Comparison of ENCODE assay signal across 25 mouse cellular contexts in the genomic region with DNA sequence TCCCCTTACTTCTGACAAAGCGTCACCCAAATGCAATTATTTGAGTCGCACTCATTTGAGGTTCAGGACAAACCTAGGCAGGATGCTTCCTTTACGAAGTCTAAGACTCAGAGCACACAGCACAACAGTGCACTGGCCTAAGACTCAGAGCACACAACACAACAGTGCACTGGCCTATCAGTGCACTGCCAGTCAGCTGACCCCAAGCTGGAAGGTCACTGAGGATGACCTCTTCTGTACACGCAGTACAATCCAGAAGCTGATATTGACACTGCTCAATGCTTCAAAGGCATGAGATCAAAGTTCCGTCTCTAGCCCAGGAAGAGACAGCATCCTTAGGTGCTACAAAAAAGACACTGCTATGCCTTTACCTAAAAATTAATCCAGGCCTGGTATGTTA.
DNase-seq lines count a peak whose midpoint lies in the region; ATAC-seq lines count a peak whose summit lies in the region.
"Had no signal": no experiment of that assay in that cellular context is flagged by ENCODE, and none has a peak within 500 bp of the region (broad histone marks: within the 10 kb centered on the region; RNA-seq: fewer than 3 reads in every experiment).

No protein-coding gene starts in this region.

- H3K9ac ChIP-seq in liver, embryonic 13.5 days = no peak overlapping the region
- no peak overlapping the region for H3K9ac ChIP-seq in liver, embryonic 16.5 days (ENCODE audit: low read depth, low read length)
- H3K9ac ChIP-seq: embryonic facial prominence, embryonic 13.5 days; forebrain, embryonic 12.5 days; forebrain, embryonic 15.5 days; heart, embryonic 12.5 days; heart, embryonic 15.5 days; hindbrain, embryonic 14.5 days had no signal

- peak; percentile 27 for DNase-seq in heart, adult 11 months
- DNase-seq in heart, postnatal 36 days = no peak
- no peak for DNase-seq in liver, embryonic 13.5 days
- DNase-seq in left cerebral cortex, adult 8-10 months (ENCODE audit: low spot score in 2 of 2) = no peak
- DNase-seq in thymus, adult 18-20 months = no peak
- DNase-seq: adrenal gland, postnatal 10 days; cerebellum, adult 11 months; cerebellum, adult 2 months; cerebellum, adult 9-11 months; cerebellum, postnatal 25 days; gastrocnemius, adult 2 months; gastrocnemius, postnatal 14 days; heart, adult 18-20 months; heart, postnatal 10 days; heart, postnatal 4 days had no signal

- WGBS in liver, embryonic 13.5 days (ENCODE audit: insufficient replicate concordance) = 69% methylated on average over 5 of the region's 5 CpGs
- 72% methylated on average over 5 of the region's 5 CpGs for WGBS in liver, embryonic 16.5 days (ENCODE audit: insufficient replicate concordance)

- H3K4me2 ChIP-seq in liver, embryonic 13.5 days = no peak overlapping the region
- H3K4me2 ChIP-seq in liver, embryonic 16.5 days (ENCODE audit: low read depth, low read length) = no peak overlapping the region
- H3K4me2 ChIP-seq: embryonic facial prominence, embryonic 13.5 days; forebrain, embryonic 12.5 days; forebrain, embryonic 15.5 days; heart, embryonic 12.5 days; heart, embryonic 15.5 days; hindbrain, embryonic 14.5 days had no signal

- H3K27ac ChIP-seq in liver, embryonic 13.5 days = no peak overlapping the region
- no peak overlapping the region for H3K27ac ChIP-seq in liver, embryonic 16.5 days (ENCODE audit: low read length)
- H3K27ac ChIP-seq: embryonic facial prominence, embryonic 13.5 days; forebrain, embryonic 12.5 days; forebrain, embryonic 15.5 days; gastrocnemius, adult 2 months; heart, embryonic 15.5 days; hindbrain, embryonic 14.5 days; hindbrain, postnatal 0 days had no signal

- no peaks in the 10 kb centered on the region for H3K27me3 ChIP-seq in liver, embryonic 13.5 days
- H3K27me3 ChIP-seq in liver, embryonic 16.5 days (ENCODE audit: control insufficient read depth, insufficient read depth, low read depth, low read length) = no peaks in the 10 kb centered on the region
- H3K27me3 ChIP-seq: embryonic facial prominence, embryonic 13.5 days; forebrain, embryonic 12.5 days; forebrain, embryonic 15.5 days; heart, embryonic 12.5 days; heart, embryonic 15.5 days had no signal

- ATAC-seq in liver, embryonic 13.5 days (ENCODE audit: low read depth) = peak; percentile 85
- ATAC-seq in liver, embryonic 16.5 days (ENCODE audit: low read depth) = peak; percentile 70
- no peak for ATAC-seq in activated CD4-positive, CD25-positive, alpha-beta regulatory T cell, adult 4 months
- ATAC-seq: forebrain, embryonic 15.5 days; hindbrain, postnatal 0 days had no signal

- H3K36me3 ChIP-seq in liver, embryonic 13.5 days = no peaks in the 10 kb centered on the region
- H3K36me3 ChIP-seq in liver, embryonic 16.5 days (ENCODE audit: control insufficient read depth, insufficient read depth) = no peaks in the 10 kb centered on the region
- H3K36me3 ChIP-seq: embryonic facial prominence, embryonic 13.5 days; forebrain, embryonic 12.5 days; forebrain, embryonic 15.5 days; heart, embryonic 12.5 days; heart, embryonic 15.5 days had no signal

- H3K4me3 ChIP-seq in liver, embryonic 13.5 days (replicated peaks) = no peak overlapping the region
- no peak overlapping the region for H3K4me3 ChIP-seq in liver, embryonic 16.5 days (ENCODE audit: low read depth, low read length)
- H3K4me3 ChIP-seq: embryonic facial prominence, embryonic 13.5 days; erythroblast, embryonic 14.5 days; forebrain, embryonic 12.5 days; forebrain, embryonic 15.5 days; gastrocnemius, adult 2 months; heart, embryonic 12.5 days; heart, embryonic 15.5 days had no signal

- H3K4me1 ChIP-seq in liver, embryonic 13.5 days (replicated peaks) = no peaks in the 10 kb centered on the region
- H3K4me1 ChIP-seq in liver, embryonic 16.5 days (ENCODE audit: control insufficient read depth, low read depth, low read length) = no peaks in the 10 kb centered on the region
- H3K4me1 ChIP-seq: embryonic facial prominence, embryonic 13.5 days; forebrain, embryonic 12.5 days; heart, embryonic 15.5 days had no signal

- no peaks in the 10 kb centered on the region for H3K9me3 ChIP-seq in liver, embryonic 13.5 days (replicated peaks)
- H3K9me3 ChIP-seq in liver, embryonic 16.5 days (replicated peaks; ENCODE audit: control insufficient read depth, low read length) = no peaks in the 10 kb centered on the region
- H3K9me3 ChIP-seq: embryonic facial prominence, embryonic 13.5 days; forebrain, embryonic 12.5 days; forebrain, embryonic 15.5 days; heart, embryonic 12.5 days; heart, embryonic 15.5 days had no signal

- intact Hi-C loops in heart, postnatal 36 days (cut with DNase I) = no loop called here
